Mouse (Mus musculus) neural tube, embryonic 14.5 days (tissue): ENCODE measurements around the gene Camkmt. TPM values are rescaled to one million over a fixed set of nuclear protein-coding genes. Genes with fewer than 3 reads are reported as not detected.
A peak's percentile ranks its signal among the peaks of the same experiment; 100 is the strongest.

Source experiments
- ATAC-seq: fragments of 200-750 bp; cut with Nextera tagmentation; 2 replicates; pipeline ENCODE4 v1.8.0; 2017; ENCODE audit warnings: low read depth, mild to moderate bottlenecking, moderate TSS enrichment, moderate library complexity
- H3K27ac ChIP-seq: fragments of 300-500 bp; sonication (generic); 2 replicates; pipeline ENCODE4 v1.5.1; 2014; ENCODE audit warnings: low read depth, mild to moderate bottlenecking, control low read depth, low read length, moderate library complexity, mixed read lengths
- H3K27me3 ChIP-seq: fragments of 300-500 bp; sonication (generic); 2 replicates; pipeline ENCODE4 v1.6.1; 2014; ENCODE audit warnings: low read length; ENCODE audit not compliant: control insufficient read depth, insufficient read depth
- H3K36me3 ChIP-seq: fragments of 300-500 bp; sonication (generic); 2 replicates; pipeline ENCODE4 v1.6.1; 2014; ENCODE audit warnings: low read length, mixed read lengths; ENCODE audit not compliant: control insufficient read depth, insufficient read depth
- H3K4me1 ChIP-seq: fragments of 300-500 bp; sonication (generic); 2 replicates; pipeline ENCODE4 v1.6.1; 2014; ENCODE audit warnings: low read length; ENCODE audit not compliant: control insufficient read depth, insufficient read depth
- H3K4me2 ChIP-seq: fragments of 300-500 bp; sonication (generic); 2 replicates; pipeline ENCODE4 v1.6.1; 2014; ENCODE audit warnings: mild to moderate bottlenecking, low read depth, low read length, control low read depth
- H3K4me3 ChIP-seq: fragments of 300-500 bp; sonication (generic); 2 replicates; pipeline ENCODE4 v1.5.1; 2014; ENCODE audit warnings: low read depth, low read length, control low read depth, mixed read lengths
- H3K9ac ChIP-seq: fragments of 300-500 bp; sonication (generic); replicated peaks from 2 replicates; pipeline ENCODE4 v1.6.1; 2014; ENCODE audit warnings: low read depth, mild to moderate bottlenecking, control low read depth, low read length, mixed read lengths
- H3K9me3 ChIP-seq: fragments of 300-500 bp; sonication (generic); 2 replicates; pipeline ENCODE4 v1.6.1; 2016; ENCODE audit warnings: low read length; ENCODE audit not compliant: control insufficient read depth
- WGBS: fragments of 180-500 bp; shearing (Covaris S2); extraction: QIAGEN DNeasy Blood & Tissue Kit; methylation state at CpG from one replicate; pipeline ENCODE4 v1.1.7; 2014; 5-methylcytosine and 5-hydroxymethylcytosine counted together
- polyA plus RNA-seq: library from polyadenylated mRNA; unstranded; fragments of >200 nt; fragmentation: Nextera tagmentation; extraction: Ambion mirVana; gene quantifications from 2 replicates; pipeline ENCODE4 v1.2.1, GENCODE M21; 2014

Camkmt gene
- polyA plus RNA-seq, 1 experiment from 2014 or later, result 24.5 TPM

- WGBS, result 89% methylated on average over 7 of the region's 7 CpGs
- H3K9me3 ChIP-seq, result no peaks in the 10 kb centered on the region
- peaks cover 36% of the 10 kb centered on the region for H3K36me3 ChIP-seq
- H3K27me3 ChIP-seq, result no peaks in the 10 kb centered on the region
- ATAC-seq, result no peak
- H3K4me3 ChIP-seq, result no peak overlapping the region
- H3K27ac ChIP-seq, result no peak overlapping the region
- no peak overlapping the region for H3K4me2 ChIP-seq
- H3K4me1 ChIP-seq, result no peaks in the 10 kb centered on the region
- no peak overlapping the region for H3K9ac ChIP-seq
These were observed 26.8 kb upstream of the Camkmt start for GRCm38 (mm10) chr17:85063560-85063959.

- ATAC-seq, result no peak
- Histone ChIP-seq H3K4me2 (no peak overlapping the region), H3K36me3 (peaks cover 53% of the 10 kb centered on the region), H3K9ac (no peak overlapping the region), H3K9me3 (no peaks in the 10 kb centered on the region), H3K27ac (no peak overlapping the region), H3K27me3 (no peaks in the 10 kb centered on the region), H3K4me3 (no peak overlapping the region), H3K4me1 (0 out of 2 replicates have a peak, but pooled peaks cover 1% of the 10 kb centered on the region)
- WGBS, result 95% methylated on average over 7 of the region's 7 CpGs
These were observed 23.0 kb upstream of the Camkmt start for GRCm38 (mm10) chr17:85067331-85067730.

- no peak for ATAC-seq
These were observed 19.7 kb upstream of the Camkmt start for GRCm38 (mm10) chr17:85070658-85071057.

GRCm38 (mm10) chr17:85071088-85071775 lies 19.1 kb upstream of the Camkmt start:
- Histone ChIP-seq H3K27me3 (no peaks in the 10 kb centered on the region), H3K4me3 (no peak overlapping the region), H3K36me3 (peaks cover 34% of the 10 kb centered on the region), H3K9me3 (no peaks in the 10 kb centered on the region), H3K27ac (no peak overlapping the region), H3K4me1 (0 out of 2 replicates have a peak, but pooled peaks cover 6% of the 10 kb centered on the region), H3K4me2 (no peak overlapping the region), H3K9ac (no peak overlapping the region)
- ATAC-seq, result peak; percentile 31; the same call in 1 of the 2 replicates
- WGBS, result 81% methylated on average over 8 of the region's 8 CpGs

More at GRCm38 (mm10) chr17:85070658-85071057, 19.7 kb upstream of the Camkmt start:
- no peaks in the 10 kb centered on the region for H3K9me3 ChIP-seq
- H3K27me3 ChIP-seq, result no peaks in the 10 kb centered on the region
- 90% methylated on average over 6 of the region's 6 CpGs for WGBS
- no peak overlapping the region for H3K4me3 ChIP-seq
- no peak overlapping the region for H3K9ac ChIP-seq
- H3K4me2 ChIP-seq, result no peak overlapping the region
- H3K4me1 ChIP-seq, result 0 out of 2 replicates have a peak, but pooled peaks cover 6% of the 10 kb centered on the region
- peaks cover 37% of the 10 kb centered on the region for H3K36me3 ChIP-seq
- H3K27ac ChIP-seq, result no peak overlapping the region

- Histone ChIP-seq H3K4me1 (0 out of 2 replicates have a peak, but pooled peaks cover 6% of the 10 kb centered on the region), H3K4me3 (no peak overlapping the region), H3K27me3 (no peaks in the 10 kb centered on the region), H3K9ac (0 out of 2 replicates have a peak overlapping the region, but pooled peaks have one; percentile 21), H3K9me3 (no peaks in the 10 kb centered on the region), H3K36me3 (peaks cover 39% of the 10 kb centered on the region), H3K27ac (no peak overlapping the region), H3K4me2 (no peak overlapping the region)
- ATAC-seq, result no peak; the same call in 1 of the 2 replicates
- 28% methylated on average over 11 of the region's 11 CpGs for WGBS
These were observed 18.0 kb upstream of the Camkmt start for GRCm38 (mm10) chr17:85072383-85072782.

GRCm38 (mm10) chr17:85073214-85073613 lies 17.1 kb upstream of the Camkmt start:
- WGBS, result 31% methylated on average over 7 of the region's 7 CpGs
- Histone ChIP-seq H3K9ac (no peak overlapping the region), H3K27ac (no peak overlapping the region; the same call in 1 of the 2 replicates), H3K36me3 (peaks cover 38% of the 10 kb centered on the region), H3K4me3 (no peak overlapping the region), H3K4me1 (0 out of 2 replicates have a peak, but pooled peaks cover 6% of the 10 kb centered on the region), H3K27me3 (no peaks in the 10 kb centered on the region), H3K4me2 (no peak overlapping the region), H3K9me3 (no peaks in the 10 kb centered on the region)
- no peak for ATAC-seq

GRCm38 (mm10) chr17:85074083-85074482 lies 16.3 kb upstream of the Camkmt start:
- no peak for ATAC-seq
- Histone ChIP-seq H3K9me3 (no peaks in the 10 kb centered on the region), H3K27me3 (no peaks in the 10 kb centered on the region), H3K4me3 (no peak overlapping the region), H3K9ac (no peak overlapping the region), H3K4me1 (0 out of 2 replicates have a peak, but pooled peaks cover 6% of the 10 kb centered on the region), H3K4me2 (no peak overlapping the region), H3K27ac (no peak overlapping the region), H3K36me3 (peaks cover 37% of the 10 kb centered on the region)
- 95% methylated on average over 4 of the region's 4 CpGs for WGBS

- no peak overlapping the region for H3K4me2 ChIP-seq
- peaks cover 24% of the 10 kb centered on the region for H3K36me3 ChIP-seq
- H3K4me3 ChIP-seq, result no peak overlapping the region
- no peaks in the 10 kb centered on the region for H3K9me3 ChIP-seq
- no peaks in the 10 kb centered on the region for H3K27me3 ChIP-seq
- whole genome bisulfite sequencing, result 88% methylated on average over 3 of the region's 3 CpGs
- no peak overlapping the region for H3K27ac ChIP-seq
- no peaks in the 10 kb centered on the region for H3K4me1 ChIP-seq
- no peak for ATAC-seq
- H3K9ac ChIP-seq, result no peak overlapping the region
These were observed 11.1 kb upstream of the Camkmt start for GRCm38 (mm10) chr17:85079276-85079675.

- no peak overlapping the region for H3K4me3 ChIP-seq
- no peaks in the 10 kb centered on the region for H3K27me3 ChIP-seq
- H3K4me2 ChIP-seq, result no peak overlapping the region
- H3K27ac ChIP-seq, result no peak overlapping the region
- WGBS, result 94% methylated on average over 11 of the region's 11 CpGs
- no peaks in the 10 kb centered on the region for H3K4me1 ChIP-seq
- ATAC-seq, result no peak
- H3K9me3 ChIP-seq, result no peaks in the 10 kb centered on the region
- peaks cover 17% of the 10 kb centered on the region for H3K36me3 ChIP-seq
- no peak overlapping the region for H3K9ac ChIP-seq
These were observed 9.6 kb upstream of the Camkmt start for GRCm38 (mm10) chr17:85080781-85081180.
